Mouse (Mus musculus): Measurements from ENCODE around the gene Tmem150c.

GRCm38 (mm10) chr5:100047143-100047640, 112.4 kb downstream of the Tmem150c start:
- no peak for TF ChIP-seq CTCF (IDR thresholded peaks at IDR 0.05; ENCODE audit: borderline replicate concordance, extremely low read depth, insufficient read depth, insufficient read length)
- no peak for TF ChIP-seq POLR2A (IDR thresholded peaks at IDR 0.05; ENCODE audit: borderline replicate concordance, extremely low read depth, insufficient read depth, insufficient read length, poor library complexity, severe bottlenecking)

Measured in brain, embryonic 14.5 days (tissue).